Mouse (Mus musculus) stomach, embryonic 14.5 days (tissue): ENCODE measurements around the gene Card11. TPM values are rescaled to one million over a fixed set of nuclear protein-coding genes. Genes with fewer than 3 reads are reported as not detected.

Experiments used
- ATAC-seq: fragments of 200-750 bp; cut with Nextera tagmentation; 2 replicates; pipeline ENCODE4 v1.8.0; 2017; ENCODE audit warnings: low read depth, moderate TSS enrichment; ENCODE audit not compliant: insufficient number of reproducible peaks, insufficient read depth, low FRiP score
- H3K27ac ChIP-seq: fragments of 300-500 bp; sonication (generic); 2 replicates; pipeline ENCODE4 v1.5.1; 2014; ENCODE audit warnings: mild to moderate bottlenecking, low read length, moderate library complexity, mixed read lengths
- H3K27me3 ChIP-seq: fragments of 300-500 bp; sonication (generic); 2 replicates; pipeline ENCODE4 v1.6.1; 2014; ENCODE audit warnings: low read length, control low read depth, mixed read lengths; ENCODE audit not compliant: control insufficient read depth, insufficient read depth
- H3K36me3 ChIP-seq: fragments of 300-500 bp; sonication (generic); 2 replicates; pipeline ENCODE4 v1.6.1; 2014; ENCODE audit warnings: mild to moderate bottlenecking, control low read depth, low read length, moderate library complexity, mixed read lengths; ENCODE audit not compliant: control insufficient read depth, insufficient read depth
- H3K4me1 ChIP-seq: fragments of 300-500 bp; sonication (generic); 2 replicates; pipeline ENCODE4 v1.6.1; 2014; ENCODE audit warnings: low read length, control low read depth, mixed read lengths; ENCODE audit not compliant: control insufficient read depth, insufficient read depth
- H3K4me2 ChIP-seq: fragments of 300-500 bp; sonication (generic); replicated peaks from 2 replicates; pipeline ENCODE4 v1.6.1; 2014; ENCODE audit warnings: low read depth, low read length, control low read depth
- H3K4me3 ChIP-seq: fragments of 300-500 bp; sonication (generic); 2 replicates; pipeline ENCODE4 v1.5.1; 2014; ENCODE audit warnings: low read depth, low read length, control low read depth
- H3K9ac ChIP-seq: fragments of 300-500 bp; sonication (generic); replicated peaks from 2 replicates; pipeline ENCODE4 v1.6.1; 2014; ENCODE audit warnings: low read depth, mild to moderate bottlenecking, control low read depth, low read length, moderate library complexity, mixed read lengths
- H3K9me3 ChIP-seq: fragments of 300-500 bp; sonication (generic); 2 replicates; pipeline ENCODE4 v1.6.1; 2016; ENCODE audit warnings: low read depth, low read length, control low read depth; ENCODE audit not compliant: control insufficient read depth
- WGBS: fragments of 180-500 bp; shearing (Covaris S2); extraction: QIAGEN DNeasy Blood & Tissue Kit; methylation state at CpG from one replicate; pipeline ENCODE4 v1.1.7; 2014; 5-methylcytosine and 5-hydroxymethylcytosine counted together
- polyA plus RNA-seq: library from polyadenylated mRNA; unstranded; fragments of >200 nt; fragmentation: Nextera tagmentation; extraction: Ambion mirVana; gene quantifications from 2 replicates; pipeline ENCODE4 v1.2.1, GENCODE M21; 2014

Card11 gene
- polyA plus RNA-seq, 1 experiment from 2014 or later, result 0.72 TPM

DNA sequence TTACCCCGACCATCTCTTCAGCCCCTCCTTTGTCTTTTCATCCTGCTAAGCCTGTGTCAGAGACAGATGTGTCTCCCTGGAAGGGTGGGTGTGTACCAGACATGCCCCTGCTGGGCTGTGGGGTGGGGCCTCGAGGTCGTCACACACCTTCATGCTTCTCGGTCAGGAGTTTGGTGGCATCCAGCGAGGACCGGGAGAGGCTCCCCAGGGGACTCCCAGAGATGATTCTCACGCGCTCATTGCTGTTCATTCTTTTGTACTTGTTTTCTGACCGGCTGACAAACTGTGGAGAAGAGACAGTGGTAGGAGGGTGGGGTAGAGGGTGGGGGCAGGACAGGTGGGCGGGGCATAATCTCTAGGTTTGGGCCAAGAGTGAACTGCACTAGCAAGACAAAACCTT lies 120.2 kb downstream of the Card11 start:
- H3K27me3 ChIP-seq, result no peaks in the 10 kb centered on the region

DNA sequence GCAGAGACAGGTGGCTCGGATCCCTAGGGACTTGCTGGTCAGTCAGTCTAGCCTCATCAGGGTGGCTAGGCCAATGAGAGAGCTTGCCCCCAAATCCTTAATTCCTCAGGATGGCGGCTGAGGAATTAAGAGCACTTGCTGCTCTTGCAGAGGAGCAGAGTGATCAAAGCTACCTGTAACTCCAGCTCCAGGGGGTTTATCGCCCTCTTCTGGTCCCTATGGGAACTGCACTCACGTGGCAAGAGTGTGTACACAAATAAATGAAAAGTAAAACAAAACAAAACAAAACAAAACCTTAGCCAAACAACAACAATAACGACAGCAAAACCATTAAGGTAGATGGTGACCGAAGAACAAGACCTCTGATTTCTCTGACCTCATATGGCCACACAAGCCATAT lies 121.7 kb downstream of the Card11 start:
- Histone ChIP-seq H3K4me3 (no peak overlapping the region), H3K27ac (no peak overlapping the region), H3K4me1 (peaks cover 5% of the 10 kb centered on the region; the same call in 1 of the 2 replicates), H3K4me2 (no peak overlapping the region), H3K9me3 (no peaks in the 10 kb centered on the region), H3K36me3 (no peaks in the 10 kb centered on the region), H3K27me3 (no peaks in the 10 kb centered on the region), H3K9ac (no peak overlapping the region)
- 67% methylated on average over 6 of the region's 6 CpGs for WGBS
- no peak for ATAC-seq

More for the DNA sequence above, 120.2 kb downstream of the Card11 start:
- Histone ChIP-seq H3K9me3 (no peaks in the 10 kb centered on the region), H3K36me3 (no peaks in the 10 kb centered on the region), H3K27ac (no peak overlapping the region), H3K4me1 (no peaks in the 10 kb centered on the region), H3K9ac (no peak overlapping the region), H3K4me2 (no peak overlapping the region), H3K4me3 (no peak overlapping the region)
- no peak for ATAC-seq
- WGBS, result 44% methylated on average over 10 of the region's 10 CpGs

DNA sequence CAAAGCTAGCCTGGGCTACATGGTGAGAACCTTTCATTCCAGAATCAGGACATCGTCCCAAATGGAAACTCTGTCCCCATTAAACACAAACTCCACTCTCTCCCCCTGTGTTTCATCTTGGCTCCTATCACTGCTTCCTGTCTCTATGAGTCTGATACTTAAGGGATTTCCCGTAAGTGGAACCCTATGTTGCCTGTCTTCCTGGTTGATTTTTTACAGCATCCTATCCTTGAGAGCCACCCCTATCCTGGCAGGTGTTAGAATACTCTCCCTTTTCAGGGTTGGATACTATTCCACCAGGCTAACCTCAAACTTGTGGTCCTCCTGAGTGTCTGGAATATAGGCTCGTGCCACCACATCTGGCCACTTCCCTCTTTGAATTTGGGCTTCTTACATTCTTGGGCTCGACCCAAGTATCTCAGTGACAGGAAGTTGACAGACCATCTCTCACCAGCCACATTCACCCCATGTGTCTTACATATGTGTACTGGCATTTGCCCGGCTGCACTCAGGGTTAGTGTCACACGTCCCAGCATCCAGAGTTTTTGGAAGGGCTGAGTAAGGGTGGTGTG lies 126.6 kb downstream of the Card11 start:
- Histone ChIP-seq H3K4me1 (peaks cover 35% of the 10 kb centered on the region), H3K4me2 (peak overlapping the region; percentile 22), H3K27ac (peak overlapping the region; percentile 84), H3K9me3 (no peaks in the 10 kb centered on the region), H3K9ac (no peak overlapping the region), H3K27me3 (no peaks in the 10 kb centered on the region), H3K36me3 (no peaks in the 10 kb centered on the region), H3K4me3 (no peak overlapping the region)
- whole genome bisulfite sequencing, result 73% methylated on average over 6 of the region's 6 CpGs
- ATAC-seq, result no peak

DNA sequence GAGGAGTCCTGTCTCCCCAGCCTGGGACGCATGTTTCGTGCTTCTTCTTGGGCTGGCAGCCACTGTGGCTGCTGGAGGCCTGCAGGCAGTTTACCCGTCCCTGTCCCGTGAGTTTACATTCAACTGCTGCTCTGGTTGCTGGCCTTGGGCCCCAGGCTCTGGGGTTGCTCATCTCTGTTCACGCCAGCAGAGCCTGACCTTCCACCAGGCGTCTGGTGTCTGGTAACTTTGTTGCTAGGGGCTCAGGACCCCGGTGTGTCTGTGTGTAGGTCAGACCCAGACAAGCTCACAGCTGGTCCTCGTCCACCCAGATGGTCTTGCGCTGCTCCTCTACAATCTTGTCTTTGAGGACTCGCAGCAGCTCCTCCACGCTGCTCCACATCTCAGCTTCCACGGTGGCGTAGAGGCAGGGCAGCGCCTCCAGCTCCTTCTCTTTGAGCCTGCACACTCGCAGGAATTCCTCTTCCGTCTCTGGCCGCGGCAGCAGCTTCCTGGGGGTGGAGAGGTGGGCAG lies 127.3 kb downstream of the Card11 start:
- Histone ChIP-seq H3K27ac (peak overlapping the region; percentile 84), H3K9ac (no peak overlapping the region), H3K4me3 (no peak overlapping the region), H3K27me3 (no peaks in the 10 kb centered on the region), H3K4me1 (peaks cover 35% of the 10 kb centered on the region), H3K9me3 (no peaks in the 10 kb centered on the region), H3K36me3 (no peaks in the 10 kb centered on the region), H3K4me2 (peak overlapping the region; percentile 22)
- ATAC-seq, result peak; percentile 62; the same call in 1 of the 2 replicates
- 5% methylated on average over 18 of the region's 18 CpGs for WGBS

DNA sequence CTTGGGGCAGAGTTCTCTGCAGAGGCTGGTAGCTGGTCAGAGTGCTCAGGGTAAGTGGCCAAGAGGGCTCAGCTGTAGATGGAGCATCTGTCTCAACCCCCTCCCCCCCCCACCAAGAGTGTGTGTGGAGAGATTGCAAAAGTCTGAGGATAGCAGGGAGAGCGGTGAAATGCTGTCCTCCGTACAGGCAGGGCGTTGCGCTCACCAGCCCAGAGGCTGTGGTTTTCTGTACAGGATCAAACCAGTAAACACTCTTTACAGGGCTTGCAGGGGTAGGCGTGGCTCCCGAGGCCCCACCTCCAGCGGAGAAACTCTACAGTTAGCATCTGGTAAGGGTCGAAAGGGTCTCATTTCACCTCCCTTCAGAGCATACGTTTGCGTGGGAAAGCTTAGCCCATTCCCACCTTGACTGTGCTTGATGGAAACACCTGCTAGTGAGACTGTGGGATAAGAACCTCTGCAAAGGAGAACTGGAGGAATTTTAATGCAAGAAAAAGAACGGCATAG lies 127.8 kb downstream of the Card11 start:
- Histone ChIP-seq H3K4me1 (peaks cover 35% of the 10 kb centered on the region), H3K36me3 (no peaks in the 10 kb centered on the region), H3K9ac (no peak overlapping the region), H3K27ac (peak overlapping the region; percentile 84), H3K27me3 (no peaks in the 10 kb centered on the region), H3K9me3 (no peaks in the 10 kb centered on the region), H3K4me3 (no peak overlapping the region), H3K4me2 (peak overlapping the region; percentile 22)
- ATAC-seq, result peak; percentile 66
- WGBS, result 10% methylated on average over 11 of the region's 11 CpGs

DNA sequence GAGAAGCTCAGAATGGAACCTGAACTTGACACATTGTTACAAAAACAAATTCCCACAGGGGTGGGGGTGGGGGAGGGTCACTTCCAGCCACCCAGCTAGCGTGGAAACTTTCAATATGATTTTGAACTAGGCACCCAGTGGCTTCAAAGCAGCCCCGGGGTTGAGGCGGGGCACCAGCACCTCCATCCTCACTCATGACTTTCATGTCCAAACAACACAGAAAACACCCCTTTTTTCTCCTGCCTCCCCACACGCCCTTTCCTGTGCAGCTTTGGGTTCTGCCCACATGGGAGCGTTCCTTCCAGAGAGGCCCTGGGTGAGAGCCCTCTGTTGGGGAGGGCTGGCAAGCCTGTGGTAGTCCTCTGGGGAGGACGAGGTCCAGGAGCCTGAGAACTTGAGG lies 129.1 kb downstream of the Card11 start:
- ATAC-seq, result no peak

DNA sequence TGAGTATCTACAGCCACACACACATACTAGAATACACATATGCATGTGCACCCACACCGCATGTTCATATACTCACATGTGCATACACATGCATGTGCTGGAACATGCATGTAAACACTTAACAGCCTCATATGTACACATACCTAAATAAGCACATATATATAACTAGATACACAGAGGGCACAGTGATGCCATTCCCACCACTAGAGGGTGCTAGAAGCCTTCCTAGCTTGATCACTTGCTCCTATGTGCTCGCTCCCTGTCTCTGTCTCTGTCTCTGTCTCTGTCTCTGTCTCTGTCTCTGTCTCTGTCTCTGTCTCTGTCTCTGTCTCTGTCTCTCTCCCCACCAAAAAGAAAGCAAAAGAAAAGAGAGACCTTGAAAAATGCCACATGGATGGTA lies 131.3 kb downstream of the Card11 start:
- H3K9me3 ChIP-seq, result no peaks in the 10 kb centered on the region
- no peak overlapping the region for H3K4me3 ChIP-seq
- no peak overlapping the region for H3K4me2 ChIP-seq
- H3K4me1 ChIP-seq, result peaks cover 33% of the 10 kb centered on the region
- no peaks in the 10 kb centered on the region for H3K27me3 ChIP-seq
- H3K36me3 ChIP-seq, result no peaks in the 10 kb centered on the region
- 63% methylated on average over 2 of the region's 2 CpGs for WGBS
- no peak overlapping the region for H3K27ac ChIP-seq
- no peak for ATAC-seq
- H3K9ac ChIP-seq, result no peak overlapping the region

More for the DNA sequence above, 129.1 kb downstream of the Card11 start:
- no peak overlapping the region for H3K4me2 ChIP-seq
- H3K36me3 ChIP-seq, result no peaks in the 10 kb centered on the region
- peaks cover 35% of the 10 kb centered on the region for H3K4me1 ChIP-seq
- H3K27me3 ChIP-seq, result no peaks in the 10 kb centered on the region
- no peak overlapping the region for H3K4me3 ChIP-seq
- no peak overlapping the region for H3K27ac ChIP-seq
- WGBS, result 53% methylated on average over 6 of the region's 6 CpGs
- no peaks in the 10 kb centered on the region for H3K9me3 ChIP-seq
- H3K9ac ChIP-seq, result no peak overlapping the region

DNA sequence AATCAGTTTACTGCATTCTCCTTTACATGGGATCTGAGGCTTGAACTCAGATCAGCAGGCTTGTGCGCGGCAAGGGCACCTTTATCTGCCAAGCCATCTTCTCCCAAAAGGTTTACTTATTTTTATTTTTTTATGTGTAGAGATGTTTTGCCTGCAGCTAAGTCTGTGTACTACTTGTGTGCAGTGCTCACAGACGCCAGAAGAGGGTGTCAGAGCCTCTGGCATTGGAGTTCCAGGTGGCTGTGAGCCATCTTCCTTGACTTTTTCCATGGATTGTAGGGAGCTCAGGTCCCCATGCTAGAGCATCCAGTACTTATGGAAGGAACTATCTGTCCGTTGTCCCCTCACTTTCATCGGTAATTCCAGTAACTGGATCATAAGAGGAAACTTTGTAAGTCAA lies 140.7 kb downstream of the Card11 start:
- ATAC-seq, result no peak
- H3K4me2 ChIP-seq, result no peak overlapping the region
- H3K27me3 ChIP-seq, result no peaks in the 10 kb centered on the region
- no peak overlapping the region for H3K4me3 ChIP-seq
- H3K4me1 ChIP-seq, result no peaks in the 10 kb centered on the region
- WGBS, result 79% methylated on average over 5 of the region's 5 CpGs
- no peak overlapping the region for H3K27ac ChIP-seq
- no peaks in the 10 kb centered on the region for H3K9me3 ChIP-seq
- H3K36me3 ChIP-seq, result no peaks in the 10 kb centered on the region
- H3K9ac ChIP-seq, result no peak overlapping the region

DNA sequence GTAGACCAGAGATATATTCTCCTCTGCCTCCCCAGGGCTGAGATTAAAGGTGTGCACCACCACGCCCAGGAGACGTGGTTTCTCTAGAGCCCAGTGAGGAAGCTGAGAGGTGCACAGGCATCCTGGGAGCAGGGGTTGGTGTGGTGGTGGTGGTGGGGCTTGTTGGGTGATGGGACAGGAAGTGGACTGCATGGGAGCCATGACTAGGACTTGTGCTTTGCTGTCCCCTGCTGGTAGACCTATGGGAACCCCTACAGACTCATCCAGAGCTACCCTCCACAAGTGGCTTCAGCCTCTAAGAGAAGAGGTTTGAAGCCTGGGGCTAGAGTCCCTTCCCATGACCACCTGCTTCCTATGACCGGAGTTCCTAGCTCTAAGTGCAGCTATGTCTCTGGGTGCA lies 142.0 kb downstream of the Card11 start:
- H3K27ac ChIP-seq, result no peak overlapping the region
- no peak overlapping the region for H3K4me2 ChIP-seq
- H3K4me1 ChIP-seq, result no peaks in the 10 kb centered on the region
- 83% methylated on average over 3 of the region's 3 CpGs for WGBS
- ATAC-seq, result no peak
- no peaks in the 10 kb centered on the region for H3K27me3 ChIP-seq
- H3K4me3 ChIP-seq, result no peak overlapping the region
- no peak overlapping the region for H3K9ac ChIP-seq
- H3K36me3 ChIP-seq, result no peaks in the 10 kb centered on the region
- H3K9me3 ChIP-seq, result no peaks in the 10 kb centered on the region
